12 mouse cellular contexts compared by ENCODE assay signal in the genomic region with DNA sequence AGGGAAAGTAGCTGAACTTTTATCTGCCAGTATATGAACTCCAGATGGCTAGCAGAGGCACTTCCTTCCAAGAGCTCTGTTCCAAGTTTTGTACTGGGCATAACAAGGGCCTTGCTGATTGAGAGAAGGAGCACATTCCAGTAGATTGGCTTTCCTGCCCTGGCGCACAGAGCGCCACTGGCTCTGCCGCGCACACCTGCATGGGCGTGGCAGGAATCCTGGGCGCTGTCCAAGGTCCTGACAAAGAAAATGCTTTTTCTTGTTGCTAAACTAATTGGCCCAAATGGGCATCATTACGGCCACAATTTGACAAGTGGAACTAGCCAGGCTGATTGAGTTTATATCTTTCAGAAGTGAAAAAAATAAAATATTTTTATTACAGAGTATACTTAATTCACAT.
DNase-seq lines count a peak whose midpoint lies in the region; ATAC-seq lines count a peak whose summit lies in the region.
"Had no signal": no experiment of that assay in that cellular context is flagged by ENCODE, and none has a peak within 500 bp of the region (broad histone marks: within the 10 kb centered on the region; RNA-seq: fewer than 3 reads in every experiment).

No protein-coding gene starts in this region.

- no peak overlapping the region for H3K4me3 ChIP-seq in limb, embryonic 10.5 days
- no peak overlapping the region for H3K4me3 ChIP-seq in heart, embryonic 12.5 days
- H3K4me3 ChIP-seq: embryonic facial prominence, embryonic 12.5 days; heart, embryonic 13.5 days; limb, embryonic 13.5 days had no signal

- WGBS in limb, embryonic 10.5 days, result 12% methylated on average over 7 of the region's 7 CpGs
- 8% methylated on average over 7 of the region's 7 CpGs for WGBS in heart, embryonic 12.5 days

- no peak for ATAC-seq in heart, embryonic 12.5 days (ENCODE audit: insufficient number of reproducible peaks, low FRiP score)

- no peak overlapping the region for H3K27ac ChIP-seq in limb, embryonic 10.5 days
- H3K27ac ChIP-seq in heart, embryonic 12.5 days (ENCODE audit: poor library complexity, severe bottlenecking), result no peak overlapping the region
- H3K27ac ChIP-seq: embryonic facial prominence, embryonic 12.5 days; heart, embryonic 13.5 days; limb, embryonic 13.5 days had no signal

- H3K36me3 ChIP-seq in limb, embryonic 10.5 days, result no peaks in the 10 kb centered on the region
- H3K36me3 ChIP-seq in heart, embryonic 12.5 days, result no peaks in the 10 kb centered on the region
- H3K36me3 ChIP-seq: embryonic facial prominence, embryonic 12.5 days; G1E; heart, embryonic 13.5 days; limb, embryonic 13.5 days had no signal

- no peaks in the 10 kb centered on the region for H3K27me3 ChIP-seq in limb, embryonic 10.5 days (ENCODE audit: low read depth, poor library complexity, severe bottlenecking)
- H3K27me3 ChIP-seq in heart, embryonic 12.5 days (replicated peaks), result no peaks in the 10 kb centered on the region
- H3K27me3 ChIP-seq: embryonic facial prominence, embryonic 12.5 days; heart, embryonic 13.5 days; limb, embryonic 13.5 days had no signal

- no peaks in the 10 kb centered on the region for H3K9me3 ChIP-seq in limb, embryonic 10.5 days (replicated peaks)
- H3K9me3 ChIP-seq in heart, embryonic 12.5 days (replicated peaks), result no peaks in the 10 kb centered on the region
- H3K9me3 ChIP-seq: embryonic facial prominence, embryonic 12.5 days; heart, embryonic 13.5 days; limb, embryonic 13.5 days had no signal

- intact Hi-C loops in gastrocnemius, postnatal 36 days (cut with DNase I), result no loop called here

- no peak overlapping the region for H3K4me2 ChIP-seq in heart, embryonic 12.5 days
- H3K4me2 ChIP-seq: embryonic facial prominence, embryonic 12.5 days; heart, embryonic 13.5 days; limb, embryonic 13.5 days had no signal

- DNase-seq in gastrocnemius, postnatal 10 days, result peak; percentile 6
- DNase-seq in gastrocnemius, postnatal 36 days, result no peak
- peak; percentile 5 for DNase-seq in 3134 (ENCODE audit: extremely low read depth, insufficient read length, low spot score)
- DNase-seq in c-Kit-positive CD71-negative TER-119-negative erythroid progenitor cells, embryonic 14.5 days (ENCODE audit: low read depth), result peak; percentile 0
- DNase-seq in limb, embryonic 10.5 days (ENCODE audit: low spot score), result peak; percentile 72
- DNase-seq in right cerebral cortex, adult 2 months (ENCODE audit: low spot score in 2 of 2), result no peak
- DNase-seq in cerebellum, adult 8-10 months, result no peak

- H3K9ac ChIP-seq in heart, embryonic 12.5 days, result no peak overlapping the region
- H3K9ac ChIP-seq: embryonic facial prominence, embryonic 12.5 days; heart, embryonic 13.5 days; limb, embryonic 13.5 days had no signal

- H3K4me1 ChIP-seq in limb, embryonic 10.5 days, result no peaks in the 10 kb centered on the region
- no peaks in the 10 kb centered on the region for H3K4me1 ChIP-seq in heart, embryonic 12.5 days (replicated peaks)
- H3K4me1 ChIP-seq: embryonic facial prominence, embryonic 12.5 days; heart, embryonic 13.5 days; limb, embryonic 13.5 days had no signal

Comparison
In these comparisons a context has a peak if more than half of its experiments do, and no peak if none do; other contexts are left out.
1. DNase-seq: peak in gastrocnemius, postnatal 10 days (single experiment), 3134 (single experiment), c-Kit-positive CD71-negative TER-119-negative erythroid progenitor cells, embryonic 14.5 days (single experiment) and limb, embryonic 10.5 days (single experiment); none in gastrocnemius, postnatal 36 days (0 of 2), right cerebral cortex, adult 2 months (0 of 2) and cerebellum, adult 8-10 months (single experiment).